Mouse (Mus musculus) erythroblast, embryonic 14.5 days (primary cell): ENCODE measurements around the gene Cnst.

Experiments
- GATA1 ChIP-seq: IDR thresholded peaks from 2 replicates; pipeline ENCODE4 v1.6.1; 2012; ENCODE audit warnings: low read length, inconsistent platforms, mixed read lengths
- TAL1 ChIP-seq: IDR thresholded peaks from 3 replicates; pipeline ENCODE4 v1.6.1; 2012; ENCODE audit warnings: low read length, inconsistent platforms, mixed read lengths

DNA sequence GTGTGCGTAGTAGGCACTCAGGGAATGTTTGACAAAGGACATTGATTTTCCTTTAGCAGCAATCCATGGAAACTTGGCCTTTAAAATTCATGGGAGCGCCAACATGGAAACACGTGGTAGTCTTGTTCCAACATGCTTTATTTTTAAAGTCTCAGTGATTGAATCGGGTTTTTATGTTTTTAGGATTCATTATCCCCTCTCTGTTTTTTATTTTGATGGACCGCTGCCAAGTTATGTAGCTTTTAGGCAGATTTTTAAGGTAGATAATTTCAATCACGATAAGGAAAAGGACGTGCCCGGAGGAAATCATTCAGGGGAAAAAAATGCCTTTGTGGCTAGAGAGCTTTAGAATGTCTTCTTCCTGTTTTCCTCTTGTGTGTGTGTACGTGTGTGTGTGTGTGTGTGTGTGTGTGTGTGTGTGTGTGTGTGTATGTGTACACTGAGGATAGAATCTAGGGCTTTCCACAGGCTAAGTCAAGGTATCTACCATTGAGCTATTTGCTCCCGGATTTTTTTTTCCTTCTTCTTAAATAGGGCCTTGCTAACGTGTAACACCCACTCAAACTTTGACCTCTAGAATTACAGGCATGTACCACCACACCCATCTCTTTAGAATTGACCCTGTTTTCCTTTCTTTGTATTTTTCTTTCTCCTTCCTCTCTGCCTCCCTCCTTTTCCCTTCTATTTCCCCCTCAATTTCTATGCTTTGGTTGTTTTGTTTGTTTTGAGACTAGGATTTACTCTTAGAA lies 13.4 kb downstream of the Cnst start:
- no peak for TF ChIP-seq TAL1
- TF ChIP-seq GATA1 = no peak
